Mouse (Mus musculus) kidney, embryonic 14.5 days (tissue): Measurements from ENCODE around the gene Lrrc9. TPM values are rescaled to one million over a fixed set of nuclear protein-coding genes. Genes with fewer than 3 reads are reported as not detected.

Experiments
- ATAC-seq: fragments of 200-750 bp; cut with Nextera tagmentation; 2 replicates; pipeline ENCODE4 v1.8.0; 2017; ENCODE audit warnings: moderate number of reproducible peaks, mild to moderate bottlenecking, moderate TSS enrichment, moderate library complexity; ENCODE audit not compliant: low FRiP score, low TSS enrichment
- H3K27ac ChIP-seq: fragments of 300-500 bp; sonication (generic); 2 replicates; pipeline ENCODE4 v1.5.1; 2014; ENCODE audit warnings: low read depth, mild to moderate bottlenecking, low read length, moderate library complexity, mixed read lengths
- H3K27me3 ChIP-seq: fragments of 300-500 bp; sonication (generic); 2 replicates; pipeline ENCODE4 v1.6.1; 2014; ENCODE audit warnings: mild to moderate bottlenecking, low read length; ENCODE audit not compliant: control insufficient read depth, insufficient read depth
- H3K36me3 ChIP-seq: fragments of 300-500 bp; sonication (generic); 2 replicates; pipeline ENCODE4 v1.6.1; 2014; ENCODE audit warnings: low read length, mixed read lengths; ENCODE audit not compliant: control insufficient read depth, insufficient read depth
- H3K4me1 ChIP-seq: fragments of 300-500 bp; sonication (generic); 2 replicates; pipeline ENCODE4 v1.6.1; 2014; ENCODE audit warnings: low read length, mixed read lengths; ENCODE audit not compliant: control insufficient read depth, insufficient read depth
- H3K4me2 ChIP-seq: fragments of 300-500 bp; sonication (generic); replicated peaks from 2 replicates; pipeline ENCODE4 v1.6.1; 2014; ENCODE audit warnings: low read depth, mild to moderate bottlenecking, low read length
- H3K4me3 ChIP-seq: fragments of 300-500 bp; sonication (generic); 2 replicates; pipeline ENCODE4 v1.5.1; 2014; ENCODE audit warnings: mild to moderate bottlenecking, low read length
- H3K9ac ChIP-seq: fragments of 300-500 bp; sonication (generic); 2 replicates; pipeline ENCODE4 v1.6.1; 2014; ENCODE audit warnings: low read depth, mild to moderate bottlenecking, low read length, moderate library complexity
- H3K9me3 ChIP-seq: fragments of 300-500 bp; sonication (generic); 2 replicates; pipeline ENCODE4 v1.6.1; 2016; ENCODE audit warnings: low read length; ENCODE audit not compliant: control insufficient read depth
- WGBS: fragments of 180-500 bp; shearing (Covaris S2); extraction: QIAGEN DNeasy Blood & Tissue Kit; methylation state at CpG from one replicate; pipeline ENCODE4 v1.1.7; 2014; 5-methylcytosine and 5-hydroxymethylcytosine counted together
- polyA plus RNA-seq: library from polyadenylated mRNA; unstranded; fragments of >200 nt; fragmentation: Nextera tagmentation; extraction: Ambion mirVana; gene quantifications from 2 replicates; pipeline ENCODE4 v1.2.1, GENCODE M21; 2014

The Lrrc9 gene
- polyA plus RNA-seq, 1 experiment from 2014 or later = 0.96 TPM

DNA sequence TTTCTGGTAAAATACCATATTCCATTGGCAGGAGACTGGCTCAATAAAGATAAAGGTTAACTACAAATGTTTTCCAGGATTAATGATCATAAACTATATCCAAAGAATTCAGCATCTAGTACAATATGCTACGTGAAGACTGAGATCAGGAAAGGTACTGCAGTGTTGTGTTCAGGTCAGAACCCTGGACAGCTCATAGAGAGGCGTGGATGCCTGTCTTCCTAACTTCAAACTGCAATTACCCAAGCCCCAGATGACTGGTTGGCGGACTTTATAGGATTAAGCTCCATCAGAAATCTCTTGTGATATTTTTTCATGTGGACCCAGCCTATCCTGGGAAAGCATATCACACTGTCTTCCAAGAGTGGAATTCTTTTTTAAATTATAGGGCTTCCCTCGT lies 19.0 kb upstream of the Lrrc9 start:
- no peak overlapping the region for H3K4me3 ChIP-seq
- no peak overlapping the region for H3K4me2 ChIP-seq
- no peaks in the 10 kb centered on the region for H3K27me3 ChIP-seq
- no peak for ATAC-seq
- H3K9ac ChIP-seq = no peak overlapping the region
- H3K4me1 ChIP-seq = no peaks in the 10 kb centered on the region
- no peaks in the 10 kb centered on the region for H3K9me3 ChIP-seq
- WGBS = 41% methylated on average over 4 of the region's 4 CpGs
- no peak overlapping the region for H3K27ac ChIP-seq
- H3K36me3 ChIP-seq = no peaks in the 10 kb centered on the region

DNA sequence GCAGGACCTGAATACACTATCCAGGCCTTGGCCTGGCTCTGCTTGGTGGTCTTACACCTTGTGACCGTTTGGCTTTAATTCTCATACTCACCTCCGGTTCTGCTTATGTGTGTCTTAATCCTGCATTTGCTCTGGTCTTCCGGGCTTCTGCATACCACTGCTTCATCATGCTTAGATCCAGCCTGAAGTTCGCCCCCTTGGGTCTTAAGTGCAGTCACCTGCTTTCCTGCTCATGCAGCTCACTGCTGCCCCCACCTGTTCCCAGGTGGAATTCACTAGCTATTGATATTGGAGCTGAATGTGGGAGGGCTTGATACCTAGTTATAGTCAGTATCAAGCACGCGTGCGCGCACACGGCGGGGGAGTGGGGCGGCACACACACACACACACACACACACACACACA lies 13.9 kb upstream of the Lrrc9 start:
- Histone ChIP-seq H3K27ac (no peak overlapping the region), H3K36me3 (no peaks in the 10 kb centered on the region), H3K4me2 (no peak overlapping the region), H3K27me3 (no peaks in the 10 kb centered on the region), H3K9ac (no peak overlapping the region), H3K9me3 (no peaks in the 10 kb centered on the region), H3K4me1 (no peaks in the 10 kb centered on the region), H3K4me3 (no peak overlapping the region)
- ATAC-seq = peak; percentile 72; the same call in 1 of the 2 replicates
- whole genome bisulfite sequencing = 22% methylated on average over 11 of the region's 11 CpGs

DNA sequence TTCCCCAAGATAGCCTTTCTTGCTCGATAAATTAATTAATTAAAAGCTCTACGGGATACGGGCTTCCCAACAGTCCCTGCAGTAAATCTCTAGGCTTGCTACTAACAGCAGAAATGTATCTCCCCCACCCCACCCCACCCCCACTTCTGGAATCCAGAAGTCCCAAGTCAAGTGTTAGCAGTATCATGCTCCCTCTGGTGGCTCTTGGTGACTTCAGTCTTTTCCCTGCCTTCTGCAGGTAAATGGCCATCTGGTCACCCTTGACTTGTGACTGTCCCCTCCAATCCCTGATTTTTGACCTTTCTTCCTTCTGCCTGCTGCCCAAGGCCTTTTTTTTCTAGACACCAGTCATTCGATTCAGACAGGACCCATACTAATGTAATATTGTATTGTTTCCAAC lies 9.5 kb upstream of the Lrrc9 start:
- no peaks in the 10 kb centered on the region for H3K4me1 ChIP-seq
- H3K4me2 ChIP-seq = no peak overlapping the region
- no peak overlapping the region for H3K9ac ChIP-seq
- ATAC-seq = no peak
- no peaks in the 10 kb centered on the region for H3K27me3 ChIP-seq
- H3K36me3 ChIP-seq = no peaks in the 10 kb centered on the region
- H3K4me3 ChIP-seq = no peak overlapping the region
- 72% methylated on average over 4 of the region's 4 CpGs for WGBS
- no peaks in the 10 kb centered on the region for H3K9me3 ChIP-seq
- no peak overlapping the region for H3K27ac ChIP-seq

DNA sequence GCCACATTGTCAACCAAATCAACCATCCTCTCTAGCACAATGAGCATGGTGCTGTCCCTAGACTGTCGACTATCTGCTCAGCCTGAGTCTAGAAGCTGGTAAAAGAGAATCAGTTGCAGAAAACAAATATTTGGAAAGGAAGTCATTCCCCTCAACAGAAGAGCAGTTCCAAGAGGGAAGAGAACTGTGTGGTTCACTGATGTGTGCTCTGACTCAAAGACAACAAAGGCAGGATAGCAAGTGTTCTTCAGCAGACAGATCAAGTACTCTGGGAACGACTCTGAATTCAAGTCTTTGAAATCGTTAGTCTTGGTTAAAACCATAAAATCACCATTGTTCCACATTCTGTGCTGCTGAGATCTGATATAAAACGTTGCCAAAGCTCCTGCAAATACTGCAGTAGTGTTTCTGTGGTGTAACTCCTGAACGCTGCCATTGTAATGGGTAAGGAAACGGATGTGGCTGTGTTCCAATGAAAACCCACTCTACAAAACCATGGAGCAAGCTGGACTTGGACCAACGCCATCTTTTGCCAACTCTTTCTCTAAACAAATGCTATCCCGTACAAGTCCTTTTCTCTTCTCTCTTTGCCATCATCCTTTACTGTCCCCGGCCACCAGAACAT lies 8.3 kb upstream of the Lrrc9 start:
- no peak for ATAC-seq
- Histone ChIP-seq H3K27me3 (no peaks in the 10 kb centered on the region), H3K9me3 (no peaks in the 10 kb centered on the region), H3K9ac (no peak overlapping the region), H3K4me1 (no peaks in the 10 kb centered on the region), H3K27ac (no peak overlapping the region), H3K4me3 (no peak overlapping the region), H3K36me3 (no peaks in the 10 kb centered on the region), H3K4me2 (no peak overlapping the region)
- 77% methylated on average over 9 of the region's 9 CpGs for WGBS

DNA sequence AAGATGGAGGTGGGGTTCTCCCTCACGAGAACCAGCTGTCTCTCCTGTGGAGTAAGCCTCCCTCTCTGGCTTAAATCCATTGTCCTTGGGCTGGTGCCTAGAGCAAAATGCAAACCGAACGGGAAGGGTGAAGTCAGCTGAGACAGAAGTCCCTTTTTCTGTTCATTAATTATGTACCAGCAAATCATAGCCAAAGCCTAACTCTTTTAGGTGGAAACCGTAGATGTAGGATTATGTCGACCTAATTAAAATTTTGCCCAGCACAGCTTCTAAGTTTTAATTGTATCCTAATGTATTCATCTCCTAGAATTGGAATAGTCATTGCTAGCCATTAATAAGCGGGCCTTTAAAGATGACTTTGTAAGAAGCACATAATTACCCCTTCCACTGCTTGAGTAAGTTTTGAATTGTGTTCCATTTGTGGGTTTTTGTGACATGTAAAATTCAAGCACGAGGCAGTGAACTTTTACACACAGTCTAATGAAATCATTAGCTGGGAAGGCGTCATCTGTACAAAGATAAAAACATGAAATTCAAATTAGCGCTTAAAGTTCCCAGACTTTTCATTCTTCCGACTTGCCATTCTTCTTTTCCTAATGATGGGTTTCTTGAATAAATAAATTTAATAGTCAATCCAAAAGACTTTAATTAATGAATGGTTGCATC lies 3.9 kb upstream of the Lrrc9 start:
- Histone ChIP-seq H3K36me3 (no peaks in the 10 kb centered on the region), H3K27ac (no peak overlapping the region), H3K4me3 (no peak overlapping the region), H3K9ac (no peak overlapping the region), H3K4me1 (no peaks in the 10 kb centered on the region), H3K4me2 (no peak overlapping the region), H3K9me3 (no peaks in the 10 kb centered on the region), H3K27me3 (no peaks in the 10 kb centered on the region)
- ATAC-seq = no peak
- WGBS = 81% methylated on average over 10 of the region's 10 CpGs

DNA sequence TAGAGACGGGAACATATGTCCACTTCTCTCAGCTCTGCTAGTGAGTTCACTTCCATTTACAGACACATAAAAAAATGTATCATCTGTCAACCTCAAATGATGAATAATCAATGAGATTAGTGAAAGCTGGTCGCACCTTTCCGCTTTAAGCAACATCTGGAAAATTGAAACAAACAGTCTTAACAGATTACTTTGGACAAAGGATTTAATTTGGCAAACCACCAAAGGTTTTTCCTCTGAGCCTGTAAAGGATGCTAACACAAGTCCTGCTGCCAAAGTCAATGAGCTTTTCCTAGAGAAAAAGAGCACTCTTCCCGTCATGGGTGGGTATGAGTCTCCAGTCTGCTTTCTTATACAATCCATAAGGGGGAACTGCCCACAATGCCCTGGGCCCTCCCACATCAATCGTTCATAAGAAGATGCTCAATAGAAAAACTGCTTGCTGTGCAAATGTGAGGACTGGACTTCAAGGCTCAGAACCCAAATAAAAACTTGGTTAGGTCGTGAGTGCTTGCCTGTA lies 2.6 kb upstream of the Lrrc9 start:
- no peaks in the 10 kb centered on the region for H3K27me3 ChIP-seq
- no peaks in the 10 kb centered on the region for H3K36me3 ChIP-seq
- whole genome bisulfite sequencing = 89% methylated on average over 6 of the region's 6 CpGs
- H3K9me3 ChIP-seq = no peaks in the 10 kb centered on the region
- no peak for ATAC-seq
- H3K9ac ChIP-seq = no peak overlapping the region
- no peaks in the 10 kb centered on the region for H3K4me1 ChIP-seq
- no peak overlapping the region for H3K4me2 ChIP-seq
- H3K4me3 ChIP-seq = no peak overlapping the region
- H3K27ac ChIP-seq = no peak overlapping the region

DNA sequence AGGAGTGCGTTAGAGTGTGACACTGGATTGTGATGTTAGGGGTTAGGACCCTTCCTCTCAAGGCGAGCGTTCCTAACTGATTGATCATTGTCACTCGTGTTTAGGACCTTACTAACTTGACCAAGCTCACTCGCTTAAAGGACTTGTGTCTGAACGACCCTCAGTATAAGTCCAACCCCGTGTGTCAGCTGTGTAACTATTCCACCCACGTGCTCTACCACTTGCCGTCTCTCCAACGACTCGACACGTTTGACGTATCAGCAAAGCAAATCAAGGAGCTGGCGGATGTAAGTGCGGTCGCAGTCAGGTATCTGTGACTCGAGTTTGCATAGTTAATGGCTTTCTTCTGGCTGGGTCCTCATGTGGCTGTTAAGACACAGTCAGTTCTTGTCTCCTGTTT lies 12.3 kb downstream of the Lrrc9 start:
- no peak for ATAC-seq
- no peaks in the 10 kb centered on the region for H3K36me3 ChIP-seq
- H3K27ac ChIP-seq = no peak overlapping the region
- H3K4me2 ChIP-seq = no peak overlapping the region
- WGBS = 68% methylated on average over 17 of the region's 17 CpGs
- H3K27me3 ChIP-seq = no peaks in the 10 kb centered on the region
- no peaks in the 10 kb centered on the region for H3K4me1 ChIP-seq
- H3K9ac ChIP-seq = no peak overlapping the region
- no peak overlapping the region for H3K4me3 ChIP-seq
- H3K9me3 ChIP-seq = no peaks in the 10 kb centered on the region

DNA sequence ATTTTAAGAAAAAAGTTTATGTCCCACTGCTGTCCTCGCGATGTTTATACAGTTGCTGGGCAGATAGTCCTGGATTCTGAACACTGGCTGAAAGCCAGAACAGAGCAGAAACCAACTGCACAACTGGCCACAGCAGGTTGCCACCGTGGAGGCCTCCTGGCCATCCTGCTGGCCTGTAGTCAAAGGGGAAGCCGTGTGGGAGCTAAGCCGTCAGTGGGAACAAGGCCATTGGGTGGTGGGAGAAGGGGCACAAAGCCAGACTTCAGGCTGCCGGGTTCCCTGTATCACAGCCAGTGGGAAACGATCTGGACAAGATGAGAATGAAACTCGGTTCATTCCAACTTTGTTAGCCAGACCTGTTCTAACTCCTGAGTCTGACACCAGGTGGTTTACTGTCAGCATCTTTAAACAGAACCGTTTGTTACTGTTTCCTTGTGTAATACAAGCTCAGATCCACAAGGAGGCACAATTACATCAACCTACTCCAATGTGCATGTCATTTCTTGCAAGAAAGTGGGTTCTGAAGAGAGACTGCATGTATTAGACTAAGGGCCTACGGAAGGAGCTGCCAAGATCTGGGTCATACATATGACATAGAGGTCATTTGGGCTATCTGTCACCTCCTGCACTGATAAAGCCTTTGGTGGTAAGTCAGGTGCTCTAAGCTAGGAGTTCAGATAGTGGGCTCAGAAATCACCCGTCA lies 19.7 kb downstream of the Lrrc9 start:
- ATAC-seq = no peak
- no peaks in the 10 kb centered on the region for H3K27me3 ChIP-seq
- no peaks in the 10 kb centered on the region for H3K9me3 ChIP-seq
- no peak overlapping the region for H3K9ac ChIP-seq
- no peak overlapping the region for H3K4me2 ChIP-seq
- WGBS = 61% methylated on average over 11 of the region's 11 CpGs
- H3K36me3 ChIP-seq = no peaks in the 10 kb centered on the region
- H3K4me1 ChIP-seq = no peaks in the 10 kb centered on the region
- no peak overlapping the region for H3K4me3 ChIP-seq
- no peak overlapping the region for H3K27ac ChIP-seq
